Mouse (Mus musculus): ENCODE measurements at regions not wholly inside any gene's neighbourhood (a gene's known extent, or its start where the extent isn't known, plus 50 kb on each side); places are given as distances from the start of the nearest gene placed in this dataset.

DNA sequence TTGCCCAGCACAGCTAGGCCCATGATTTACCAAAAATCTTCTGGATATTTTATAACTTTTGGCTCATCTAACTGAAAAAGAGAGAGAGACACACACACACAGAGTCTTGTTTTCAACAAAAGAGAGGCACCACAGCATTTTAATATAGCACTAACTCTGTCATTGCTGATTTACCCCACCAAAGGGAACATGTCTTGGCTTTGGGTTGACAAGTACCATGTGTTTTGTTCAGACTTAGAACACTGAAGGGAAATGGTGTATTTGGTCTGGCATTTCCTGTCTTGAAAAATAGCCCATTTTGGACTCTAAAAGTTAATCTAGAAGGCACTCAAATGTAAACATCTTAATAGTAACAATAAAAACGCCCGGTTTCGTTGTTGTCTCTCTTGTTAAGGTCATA is 432.7 kb upstream of the Ptger4 start:
- TF ChIP-seq CTCF (IDR thresholded peaks at IDR 0.05; ENCODE audit: extremely low read depth, insufficient read depth, low read length) = no peak
- TF ChIP-seq POLR2A (IDR thresholded peaks at IDR 0.05; ENCODE audit: extremely low read depth, insufficient read depth, low read length) = no peak
- no peaks in the 10 kb centered on the region for H3K4me1 ChIP-seq (ENCODE audit: control insufficient read depth, insufficient read depth, low read length)

DNA sequence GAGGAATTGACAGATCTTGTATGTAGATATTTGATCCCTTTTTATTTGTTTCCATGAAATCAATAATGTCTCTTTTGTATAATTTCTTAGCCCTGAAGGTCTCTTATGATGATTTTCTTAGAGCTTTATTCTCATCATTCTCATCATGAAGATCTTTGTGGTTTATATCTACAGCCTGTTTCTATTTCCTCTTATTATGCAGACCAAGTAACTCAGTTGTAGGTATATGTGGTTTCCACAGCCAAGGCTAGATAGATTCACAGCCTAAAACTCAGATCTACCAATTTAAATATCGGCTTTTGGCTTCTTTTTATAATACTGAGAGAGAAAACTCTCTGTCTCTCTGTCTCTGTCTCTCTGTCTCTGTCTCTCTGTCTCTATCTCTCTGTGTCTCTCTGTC is 449.8 kb upstream of the Ptger4 start:
- Histone ChIP-seq H3K4me1 (ENCODE audit: control insufficient read depth, insufficient read depth, low read length) (no peaks in the 10 kb centered on the region), H3K4me3 (ENCODE audit: insufficient read depth, low read length) (no peak overlapping the region), H3K27ac (ENCODE audit: insufficient read depth, low read length) (no peak overlapping the region)
- TF ChIP-seq POLR2A (IDR thresholded peaks at IDR 0.05; ENCODE audit: extremely low read depth, insufficient read depth, low read length) = no peak
- TF ChIP-seq CTCF (IDR thresholded peaks at IDR 0.05; ENCODE audit: extremely low read depth, insufficient read depth, low read length) = no peak

More for the DNA sequence above, 432.7 kb upstream of the Ptger4 start:
- Histone ChIP-seq H3K27ac (ENCODE audit: insufficient read depth, low read length) (no peak overlapping the region), H3K4me3 (ENCODE audit: insufficient read depth, low read length) (no peak overlapping the region)

DNA sequence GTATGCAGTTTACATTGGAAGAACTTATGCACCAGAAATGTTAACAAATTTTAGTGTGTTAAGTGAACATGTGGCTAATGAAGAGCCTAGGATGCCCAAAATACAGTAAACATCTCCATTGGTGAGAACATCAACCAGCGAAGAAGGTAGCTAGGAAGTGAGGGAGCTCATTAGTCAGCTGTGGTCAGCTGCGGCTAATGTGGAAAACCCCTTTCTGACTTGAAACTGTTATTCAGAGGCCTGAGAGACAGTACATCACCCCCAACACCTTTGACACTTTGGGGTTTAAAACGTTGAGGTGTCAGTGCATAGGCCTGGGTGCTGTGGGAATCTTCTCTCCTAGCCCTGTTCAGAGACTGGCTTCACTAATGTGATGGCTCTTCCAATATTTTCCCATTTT is 451.0 kb upstream of the Ptger4 start:
- TF ChIP-seq POLR2A (IDR thresholded peaks at IDR 0.05; ENCODE audit: extremely low read depth, insufficient read depth, low read length) (no peak), CTCF (IDR thresholded peaks at IDR 0.05; ENCODE audit: extremely low read depth, insufficient read depth, low read length) (no peak)
- H3K4me3 ChIP-seq (ENCODE audit: insufficient read depth, low read length) = no peak overlapping the region
- H3K27ac ChIP-seq (ENCODE audit: insufficient read depth, low read length) = no peak overlapping the region
- H3K4me1 ChIP-seq (ENCODE audit: control insufficient read depth, insufficient read depth, low read length) = no peaks in the 10 kb centered on the region

DNA sequence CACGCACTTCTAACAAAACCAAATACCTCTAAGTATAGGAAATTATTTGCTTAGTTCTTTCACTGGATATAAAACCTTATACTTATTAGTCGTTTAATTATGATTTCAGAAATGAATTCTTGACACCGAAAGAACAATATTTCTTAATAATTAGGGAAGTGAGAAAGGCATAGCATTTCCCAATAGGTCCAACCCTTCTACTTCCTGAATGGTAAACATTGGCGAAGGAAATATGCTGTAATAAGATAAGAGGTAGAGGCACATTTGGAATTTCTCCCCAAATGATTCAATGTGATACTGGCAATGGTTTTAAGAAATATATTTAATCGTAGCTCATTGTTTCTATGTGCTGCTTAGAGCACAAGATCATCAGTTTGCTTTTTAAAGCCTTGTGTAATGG is 464.5 kb upstream of the Ptger4 start:
- TF ChIP-seq POLR2A (IDR thresholded peaks at IDR 0.05; ENCODE audit: extremely low read depth, insufficient read depth, low read length) (no peak), CTCF (IDR thresholded peaks at IDR 0.05; ENCODE audit: extremely low read depth, insufficient read depth, low read length) (no peak)
- Histone ChIP-seq H3K4me1 (ENCODE audit: control insufficient read depth, insufficient read depth, low read length) (no peaks in the 10 kb centered on the region), H3K27ac (ENCODE audit: insufficient read depth, low read length) (no peak overlapping the region), H3K4me3 (ENCODE audit: insufficient read depth, low read length) (no peak overlapping the region)

DNA sequence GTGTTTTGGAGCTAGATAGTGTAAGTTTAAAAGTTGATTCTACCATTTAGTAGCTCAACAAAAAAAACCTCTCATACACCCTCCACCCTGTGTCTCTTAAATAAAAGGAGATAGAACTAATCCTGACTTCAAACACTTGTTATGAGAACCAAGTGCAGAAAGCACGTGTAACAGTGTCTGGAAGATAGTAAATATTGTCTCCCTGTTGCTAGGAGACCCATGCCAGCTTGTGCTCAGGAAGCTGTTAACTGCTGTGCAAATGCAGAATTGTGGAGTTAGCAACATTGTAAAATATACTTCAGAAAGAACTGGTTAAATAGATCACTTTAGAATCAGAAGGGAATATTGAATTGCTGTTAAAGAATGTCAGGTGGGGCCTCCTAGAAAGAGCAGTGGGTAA is 496.7 kb upstream of the Ptger4 start:
- Histone ChIP-seq H3K4me1 (ENCODE audit: control insufficient read depth, insufficient read depth, low read length) (no peaks in the 10 kb centered on the region), H3K27ac (ENCODE audit: insufficient read depth, low read length) (no peak overlapping the region), H3K4me3 (ENCODE audit: insufficient read depth, low read length) (no peak overlapping the region)
- TF ChIP-seq CTCF (IDR thresholded peaks at IDR 0.05; ENCODE audit: extremely low read depth, insufficient read depth, low read length) = no peak
- TF ChIP-seq POLR2A (IDR thresholded peaks at IDR 0.05; ENCODE audit: extremely low read depth, insufficient read depth, low read length) = no peak

DNA sequence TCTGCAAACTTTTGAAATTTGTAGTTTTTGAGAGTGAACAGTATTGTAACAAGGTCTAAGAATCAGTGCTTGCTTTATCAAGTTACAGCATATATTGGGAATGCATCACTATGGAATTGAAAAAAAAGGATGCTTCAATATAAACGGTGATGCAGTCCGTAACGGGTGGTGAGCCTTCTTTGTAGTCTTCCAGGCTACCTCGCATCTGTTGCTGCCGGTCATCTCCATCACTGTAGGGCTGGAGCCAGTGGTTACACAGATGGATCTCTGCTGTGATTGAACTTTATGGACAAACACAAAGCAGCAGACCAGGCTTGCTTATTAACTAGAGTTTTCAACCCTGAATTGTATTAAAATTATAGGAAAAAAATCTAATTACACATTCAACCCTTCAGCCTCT is 499.9 kb upstream of the Ptger4 start:
- TF ChIP-seq CTCF (IDR thresholded peaks at IDR 0.05; ENCODE audit: extremely low read depth, insufficient read depth, low read length) (no peak), POLR2A (IDR thresholded peaks at IDR 0.05; ENCODE audit: extremely low read depth, insufficient read depth, low read length) (no peak)
- no peaks in the 10 kb centered on the region for H3K4me1 ChIP-seq (ENCODE audit: control insufficient read depth, insufficient read depth, low read length)
- no peak overlapping the region for H3K27ac ChIP-seq (ENCODE audit: insufficient read depth, low read length)
- no peak overlapping the region for H3K4me3 ChIP-seq (ENCODE audit: insufficient read depth, low read length)

DNA sequence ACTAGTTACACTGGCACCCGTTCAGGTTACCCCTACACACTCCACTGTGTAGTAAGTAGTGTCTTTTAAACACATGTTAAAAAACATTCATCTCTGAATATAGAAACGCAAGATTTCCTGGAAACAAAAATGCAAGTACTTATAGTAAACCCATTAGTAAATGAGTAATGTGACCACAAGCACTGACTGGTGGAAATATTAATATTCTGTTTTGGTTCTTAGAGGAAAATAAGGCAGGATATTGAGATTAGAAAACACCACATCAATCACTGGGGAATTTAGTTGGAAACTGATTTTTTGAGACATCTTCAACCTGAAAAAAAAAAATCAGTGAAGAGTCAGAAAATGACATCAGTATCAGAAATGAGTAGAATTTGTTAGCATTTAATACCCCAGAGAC is 514.7 kb upstream of the Ptger4 start:
- TF ChIP-seq POLR2A (IDR thresholded peaks at IDR 0.05; ENCODE audit: extremely low read depth, insufficient read depth, low read length) (no peak), CTCF (IDR thresholded peaks at IDR 0.05; ENCODE audit: extremely low read depth, insufficient read depth, low read length) (no peak)
- H3K4me3 ChIP-seq (ENCODE audit: insufficient read depth, low read length) = no peak overlapping the region
- H3K27ac ChIP-seq (ENCODE audit: insufficient read depth, low read length) = no peak overlapping the region
- H3K4me1 ChIP-seq (ENCODE audit: control insufficient read depth, insufficient read depth, low read length) = no peaks in the 10 kb centered on the region

DNA sequence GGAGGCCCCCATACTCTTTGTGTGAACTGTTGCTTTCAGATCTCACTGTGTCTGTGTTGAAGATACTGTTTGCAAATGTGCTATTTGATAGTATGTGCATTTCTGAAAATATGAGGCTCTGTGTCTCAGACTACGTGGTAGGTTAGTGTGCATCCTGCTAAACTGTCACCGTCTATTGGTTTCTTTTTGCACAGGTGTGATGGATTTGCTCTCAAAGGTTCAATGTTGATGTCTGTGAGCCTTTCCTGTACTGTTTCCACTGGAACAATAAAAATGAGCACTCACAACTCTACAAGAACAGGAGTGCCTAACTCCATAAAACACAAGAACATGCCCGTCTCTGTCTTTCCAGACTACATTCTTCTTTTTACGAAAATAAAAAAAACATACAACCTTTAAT is 518.2 kb upstream of the Ptger4 start:
- TF ChIP-seq CTCF (IDR thresholded peaks at IDR 0.05; ENCODE audit: extremely low read depth, insufficient read depth, low read length) (no peak), POLR2A (IDR thresholded peaks at IDR 0.05; ENCODE audit: extremely low read depth, insufficient read depth, low read length) (no peak)
- Histone ChIP-seq H3K4me1 (ENCODE audit: control insufficient read depth, insufficient read depth, low read length) (no peaks in the 10 kb centered on the region), H3K27ac (ENCODE audit: insufficient read depth, low read length) (no peak overlapping the region), H3K4me3 (ENCODE audit: insufficient read depth, low read length) (no peak overlapping the region)

DNA sequence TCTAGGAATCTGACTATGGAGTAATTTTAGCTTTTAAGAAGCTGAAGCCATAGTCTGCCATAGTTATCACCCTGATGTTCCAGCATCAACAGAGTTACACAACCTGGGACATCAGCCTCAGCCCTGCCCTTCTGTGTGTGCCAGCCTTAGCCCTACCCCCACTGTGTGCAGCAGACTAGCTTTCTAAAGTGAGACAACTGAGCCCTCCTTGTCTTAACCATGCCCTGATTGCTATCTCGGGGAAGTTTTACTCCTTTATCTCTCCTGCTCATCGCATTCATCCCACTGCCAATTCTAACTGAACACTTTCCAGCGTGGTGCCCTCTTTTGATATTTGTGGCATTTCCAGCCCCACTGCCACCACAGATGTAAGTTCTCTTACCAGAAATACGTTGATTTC is 522.5 kb upstream of the Dab2 start:
- Histone ChIP-seq H3K4me3 (ENCODE audit: insufficient read depth, low read length) (no peak overlapping the region), H3K27ac (ENCODE audit: insufficient read depth, low read length) (no peak overlapping the region), H3K4me1 (ENCODE audit: control insufficient read depth, insufficient read depth, low read length) (no peaks in the 10 kb centered on the region)
- TF ChIP-seq POLR2A (IDR thresholded peaks at IDR 0.05; ENCODE audit: extremely low read depth, insufficient read depth, low read length) (no peak), CTCF (IDR thresholded peaks at IDR 0.05; ENCODE audit: extremely low read depth, insufficient read depth, low read length) (no peak)

DNA sequence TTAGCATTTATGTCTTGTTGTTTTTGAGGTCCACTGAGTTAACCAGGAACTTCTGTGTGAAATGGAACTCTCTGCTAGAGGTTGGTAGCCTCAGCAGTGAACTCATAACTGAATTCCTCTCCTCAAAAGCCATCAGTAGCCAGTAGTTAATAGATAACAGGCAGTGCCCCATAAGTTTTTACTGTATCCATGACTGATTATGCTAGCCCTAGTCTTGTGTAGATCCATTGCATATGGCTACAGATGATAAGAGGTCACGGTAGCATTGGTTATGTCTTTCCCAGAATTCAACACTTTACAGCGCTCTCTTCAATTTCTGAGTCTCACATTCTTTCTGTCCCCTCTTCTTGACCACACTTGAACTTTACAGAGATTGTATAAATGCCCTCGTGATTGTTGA is 499.7 kb upstream of the Dab2 start:
- TF ChIP-seq CTCF (IDR thresholded peaks at IDR 0.05; ENCODE audit: extremely low read depth, insufficient read depth, low read length) (no peak), POLR2A (IDR thresholded peaks at IDR 0.05; ENCODE audit: extremely low read depth, insufficient read depth, low read length) (no peak)
- H3K27ac ChIP-seq (ENCODE audit: insufficient read depth, low read length) = no peak overlapping the region
- no peak overlapping the region for H3K4me3 ChIP-seq (ENCODE audit: insufficient read depth, low read length)
- H3K4me1 ChIP-seq (ENCODE audit: control insufficient read depth, insufficient read depth, low read length) = no peaks in the 10 kb centered on the region
